Mouse (Mus musculus): ENCODE data around the gene Acer3. TPM values are rescaled to one million over a fixed set of nuclear protein-coding genes. Genes with fewer than 3 reads are reported as not detected.
A peak's percentile ranks its signal among the peaks of the same experiment; 100 is the strongest.

Acer3 gene
- polyA plus RNA-seq, 1 experiment from 2014 or later = 25.6 TPM

DNA sequence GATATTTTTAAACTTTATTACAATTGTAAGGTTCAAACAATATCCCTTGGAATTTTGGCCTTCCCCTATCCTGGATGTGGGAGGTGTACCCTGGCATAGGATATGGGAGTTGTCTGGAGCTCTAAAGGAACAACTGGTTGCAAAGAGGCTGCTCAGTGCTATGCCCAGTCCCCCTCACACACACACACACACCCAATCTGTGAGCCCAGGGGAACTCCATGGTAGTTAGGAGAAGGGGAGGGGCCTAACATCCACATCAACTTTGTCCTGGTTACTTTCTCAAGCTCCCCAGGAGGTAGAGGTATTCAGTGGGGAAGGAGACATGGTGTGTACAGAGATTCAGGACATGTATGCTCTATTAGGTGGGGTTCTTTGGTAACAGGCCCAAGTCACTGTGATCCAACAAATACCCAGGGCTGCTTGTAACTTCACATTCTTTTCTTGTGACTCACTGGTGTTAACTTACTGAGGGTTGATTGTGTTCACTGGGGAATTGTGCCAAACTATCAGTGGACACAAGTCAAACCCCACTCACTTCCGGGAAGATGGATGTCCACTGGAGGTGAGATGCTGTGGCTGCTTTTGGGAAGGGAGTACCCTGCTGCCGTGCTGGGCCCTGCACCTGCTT, 9.5 kb upstream of the Acer3 start:
- ATAC-seq (ENCODE audit: insufficient number of reproducible peaks, insufficient read depth, low FRiP score, low read depth) = no peak
- 56% methylated on average over 2 of the region's 2 CpGs for WGBS
- Histone ChIP-seq H3K27ac (ENCODE audit: low read length) (no peak overlapping the region), H3K9ac (replicated peaks; ENCODE audit: low read depth, low read length) (no peak overlapping the region), H3K4me1 (ENCODE audit: control insufficient read depth, insufficient read depth, low read length) (peaks cover 14% of the 10 kb centered on the region), H3K4me2 (replicated peaks; ENCODE audit: low read depth, low read length) (no peak overlapping the region), H3K9me3 (ENCODE audit: control insufficient read depth, low read depth, low read length) (no peaks in the 10 kb centered on the region), H3K36me3 (ENCODE audit: control insufficient read depth, insufficient read depth, low read length) (no peaks in the 10 kb centered on the region), H3K27me3 (ENCODE audit: control insufficient read depth, insufficient read depth, low read length) (no peaks in the 10 kb centered on the region), H3K4me3 (ENCODE audit: low read depth, low read length) (no peak overlapping the region)

DNA sequence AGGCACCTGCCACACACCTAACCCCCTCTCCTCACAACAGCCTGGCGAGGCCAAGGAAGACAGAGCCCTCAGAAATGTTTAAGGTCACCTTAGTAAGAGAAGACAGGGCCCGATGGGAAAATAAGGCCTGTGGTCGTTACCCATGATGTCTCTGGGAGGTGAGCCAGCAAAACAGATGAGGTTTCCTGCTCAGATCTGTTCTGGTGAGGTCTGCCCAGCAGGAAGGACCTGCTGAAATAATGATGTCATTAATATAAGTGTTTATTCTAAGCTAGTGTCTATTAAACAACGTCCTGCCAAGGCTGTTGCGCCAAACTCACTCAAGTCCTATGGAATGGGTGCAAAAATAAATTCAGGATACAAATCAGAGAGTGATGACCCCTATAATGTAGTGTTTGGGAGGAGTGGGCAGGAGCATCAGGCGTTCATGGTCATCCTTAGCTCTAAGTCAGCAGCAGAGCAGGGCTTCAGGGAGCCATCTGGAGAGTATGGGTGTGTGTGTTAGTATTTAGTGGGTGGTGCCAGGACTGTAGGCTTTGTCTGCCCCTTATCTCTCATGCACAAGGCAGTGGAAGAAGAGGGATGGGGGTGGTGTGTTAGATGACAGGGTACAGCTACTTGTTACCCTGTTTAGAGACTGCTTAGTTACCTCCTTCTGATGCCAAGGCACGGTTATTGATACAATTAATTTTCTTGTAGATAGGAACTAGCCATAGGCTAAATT, 8.8 kb upstream of the Acer3 start:
- H3K4me1 ChIP-seq (ENCODE audit: control insufficient read depth, insufficient read depth, low read length) = peaks cover 14% of the 10 kb centered on the region
- no peak overlapping the region for H3K4me3 ChIP-seq (ENCODE audit: low read depth, low read length)
- no peaks in the 10 kb centered on the region for H3K36me3 ChIP-seq (ENCODE audit: control insufficient read depth, insufficient read depth, low read length)
- 57% methylated on average over 7 of the region's 7 CpGs for WGBS
- no peaks in the 10 kb centered on the region for H3K9me3 ChIP-seq (ENCODE audit: control insufficient read depth, low read depth, low read length)
- no peak overlapping the region for H3K9ac ChIP-seq (replicated peaks; ENCODE audit: low read depth, low read length)
- H3K4me2 ChIP-seq (replicated peaks; ENCODE audit: low read depth, low read length) = no peak overlapping the region
- peak; percentile 76; the same call in 1 of the 2 replicates for ATAC-seq (ENCODE audit: insufficient number of reproducible peaks, insufficient read depth, low FRiP score, low read depth)
- no peaks in the 10 kb centered on the region for H3K27me3 ChIP-seq (ENCODE audit: control insufficient read depth, insufficient read depth, low read length)
- no peak overlapping the region for H3K27ac ChIP-seq (ENCODE audit: low read length)

DNA sequence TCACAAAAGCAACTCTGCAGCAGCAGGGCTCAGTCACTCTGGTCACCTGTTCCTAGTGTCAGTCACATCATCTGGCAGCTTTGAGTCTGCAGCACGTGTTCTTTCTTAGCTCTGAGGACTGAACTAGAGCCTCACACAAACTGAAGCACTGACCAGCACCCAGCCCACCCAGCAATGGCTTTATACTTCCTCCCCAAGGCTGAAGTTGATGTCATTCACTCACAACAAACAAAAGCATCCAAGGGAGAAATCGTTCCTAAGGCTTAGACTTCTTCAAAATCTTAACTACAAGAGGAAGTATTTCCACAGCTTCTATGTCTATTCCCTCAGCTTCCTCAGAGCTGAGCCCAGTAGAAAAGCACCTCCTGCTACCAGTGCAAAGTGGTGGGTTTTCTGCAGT, 7.3 kb upstream of the Acer3 start:
- Histone ChIP-seq H3K4me1 (ENCODE audit: control insufficient read depth, insufficient read depth, low read length) (peaks cover 14% of the 10 kb centered on the region), H3K27me3 (ENCODE audit: control insufficient read depth, insufficient read depth, low read length) (no peaks in the 10 kb centered on the region), H3K36me3 (ENCODE audit: control insufficient read depth, insufficient read depth, low read length) (no peaks in the 10 kb centered on the region), H3K9ac (replicated peaks; ENCODE audit: low read depth, low read length) (no peak overlapping the region), H3K4me2 (replicated peaks; ENCODE audit: low read depth, low read length) (no peak overlapping the region), H3K27ac (ENCODE audit: low read length) (no peak overlapping the region), H3K4me3 (ENCODE audit: low read depth, low read length) (no peak overlapping the region), H3K9me3 (ENCODE audit: control insufficient read depth, low read depth, low read length) (no peaks in the 10 kb centered on the region)
- ATAC-seq (ENCODE audit: insufficient number of reproducible peaks, insufficient read depth, low FRiP score, low read depth) = no peak
- WGBS = 55% methylated on average over 2 of the region's 2 CpGs

- WGBS = 79% methylated on average over 7 of the region's 7 CpGs
- Histone ChIP-seq H3K4me2 (replicated peaks; ENCODE audit: low read depth, low read length) (no peak overlapping the region), H3K27ac (ENCODE audit: low read length) (no peak overlapping the region), H3K4me3 (ENCODE audit: low read depth, low read length) (no peak overlapping the region), H3K9ac (replicated peaks; ENCODE audit: low read depth, low read length) (no peak overlapping the region), H3K9me3 (ENCODE audit: control insufficient read depth, low read depth, low read length) (no peaks in the 10 kb centered on the region), H3K27me3 (ENCODE audit: control insufficient read depth, insufficient read depth, low read length) (no peaks in the 10 kb centered on the region), H3K4me1 (ENCODE audit: control insufficient read depth, insufficient read depth, low read length) (0 out of 2 replicates have a peak, but pooled peaks cover 4% of the 10 kb centered on the region), H3K36me3 (ENCODE audit: control insufficient read depth, insufficient read depth, low read length) (no peaks in the 10 kb centered on the region)
- no peak for ATAC-seq (ENCODE audit: insufficient number of reproducible peaks, insufficient read depth, low FRiP score, low read depth)
Observed at GRCm38 (mm10) chr7:98326051-98326450, 5.0 kb upstream of the Acer3 start.

DNA sequence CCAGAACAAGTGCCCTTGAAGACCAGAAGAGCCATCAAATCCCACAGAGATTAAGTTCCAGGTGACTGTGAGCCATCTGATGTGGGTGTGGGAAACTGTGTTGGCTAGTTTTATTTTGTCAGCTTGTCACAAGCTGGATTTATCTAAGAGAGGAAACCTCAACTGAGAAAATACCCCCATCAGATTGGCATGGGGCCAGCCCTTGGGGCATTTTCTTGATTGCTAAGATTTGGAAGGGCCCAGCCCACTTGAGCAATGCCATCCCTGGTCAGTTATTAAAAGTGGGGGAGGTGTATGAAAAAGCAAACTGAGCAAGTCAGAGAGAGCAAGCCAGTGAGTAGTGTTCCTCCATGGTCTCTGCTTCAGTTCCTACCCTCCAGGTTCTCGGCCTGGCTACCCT, 3.2 kb upstream of the Acer3 start:
- Histone ChIP-seq H3K36me3 (ENCODE audit: control insufficient read depth, insufficient read depth, low read length) (no peaks in the 10 kb centered on the region), H3K9me3 (ENCODE audit: control insufficient read depth, low read depth, low read length) (no peaks in the 10 kb centered on the region), H3K4me3 (ENCODE audit: low read depth, low read length) (no peak overlapping the region), H3K4me1 (ENCODE audit: control insufficient read depth, insufficient read depth, low read length) (no peaks in the 10 kb centered on the region), H3K9ac (replicated peaks; ENCODE audit: low read depth, low read length) (no peak overlapping the region), H3K27ac (ENCODE audit: low read length) (no peak overlapping the region), H3K27me3 (ENCODE audit: control insufficient read depth, insufficient read depth, low read length) (no peaks in the 10 kb centered on the region), H3K4me2 (replicated peaks; ENCODE audit: low read depth, low read length) (no peak overlapping the region)
- no peak for ATAC-seq (ENCODE audit: insufficient number of reproducible peaks, insufficient read depth, low FRiP score, low read depth)
- 48% methylated on average over 1 of the region's 1 CpGs for WGBS

GRCm38 (mm10) chr7:98323288-98324019, 2.4 kb upstream of the Acer3 start:
- no peaks in the 10 kb centered on the region for H3K27me3 ChIP-seq (ENCODE audit: control insufficient read depth, insufficient read depth, low read length)

DNA sequence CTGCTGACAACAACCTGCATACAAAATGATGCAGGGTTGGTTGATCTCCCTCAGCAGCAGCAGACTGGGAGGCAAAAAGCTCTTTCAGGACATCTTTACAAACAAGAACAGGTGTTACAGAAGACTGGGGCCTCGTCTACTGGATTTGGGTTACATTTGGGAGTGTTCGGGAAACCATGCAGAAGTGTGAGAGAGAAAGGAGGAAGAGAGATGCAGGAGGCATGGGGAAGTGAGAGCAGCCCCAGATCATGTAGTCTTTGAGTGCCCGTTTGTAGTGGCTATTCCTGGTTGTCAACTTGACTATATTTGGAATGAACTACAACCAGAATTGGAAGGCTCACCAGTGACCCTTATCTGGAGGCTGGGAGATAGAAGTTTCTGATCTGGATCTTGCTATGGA, 1.4 kb upstream of the Acer3 start:
- Histone ChIP-seq H3K4me2 (replicated peaks; ENCODE audit: low read depth, low read length) (no peak overlapping the region), H3K9me3 (ENCODE audit: control insufficient read depth, low read depth, low read length) (no peaks in the 10 kb centered on the region), H3K4me3 (ENCODE audit: low read depth, low read length) (no peak overlapping the region), H3K27me3 (ENCODE audit: control insufficient read depth, insufficient read depth, low read length) (no peaks in the 10 kb centered on the region), H3K9ac (replicated peaks; ENCODE audit: low read depth, low read length) (no peak overlapping the region), H3K4me1 (ENCODE audit: control insufficient read depth, insufficient read depth, low read length) (no peaks in the 10 kb centered on the region), H3K27ac (ENCODE audit: low read length) (no peak overlapping the region), H3K36me3 (ENCODE audit: control insufficient read depth, insufficient read depth, low read length) (no peaks in the 10 kb centered on the region)
- WGBS = 71% methylated on average over 3 of the region's 3 CpGs
- ATAC-seq (ENCODE audit: insufficient number of reproducible peaks, insufficient read depth, low FRiP score, low read depth) = no peak

More at GRCm38 (mm10) chr7:98323288-98324019, 2.4 kb upstream of the Acer3 start:
- ATAC-seq (ENCODE audit: insufficient number of reproducible peaks, insufficient read depth, low FRiP score, low read depth) = no peak
- no peaks in the 10 kb centered on the region for H3K4me1 ChIP-seq (ENCODE audit: control insufficient read depth, insufficient read depth, low read length)
- H3K9me3 ChIP-seq (ENCODE audit: control insufficient read depth, low read depth, low read length) = no peaks in the 10 kb centered on the region
- WGBS = 42% methylated on average over 5 of the region's 5 CpGs
- no peaks in the 10 kb centered on the region for H3K36me3 ChIP-seq (ENCODE audit: control insufficient read depth, insufficient read depth, low read length)
- H3K9ac ChIP-seq (replicated peaks; ENCODE audit: low read depth, low read length) = no peak overlapping the region
- H3K4me2 ChIP-seq (replicated peaks; ENCODE audit: low read depth, low read length) = no peak overlapping the region
- H3K4me3 ChIP-seq (ENCODE audit: low read depth, low read length) = no peak overlapping the region
- no peak overlapping the region for H3K27ac ChIP-seq (ENCODE audit: low read length)

GRCm38 (mm10) chr7:98320006-98320556, 927 bp downstream of the Acer3 start:
- Histone ChIP-seq H3K4me2 (replicated peaks; ENCODE audit: low read depth, low read length) (no peak overlapping the region), H3K9me3 (ENCODE audit: control insufficient read depth, low read depth, low read length) (no peaks in the 10 kb centered on the region), H3K27me3 (ENCODE audit: control insufficient read depth, insufficient read depth, low read length) (no peaks in the 10 kb centered on the region), H3K36me3 (ENCODE audit: control insufficient read depth, insufficient read depth, low read length) (no peaks in the 10 kb centered on the region), H3K4me1 (ENCODE audit: control insufficient read depth, insufficient read depth, low read length) (no peaks in the 10 kb centered on the region), H3K4me3 (ENCODE audit: low read depth, low read length) (no peak overlapping the region), H3K27ac (ENCODE audit: low read length) (no peak overlapping the region), H3K9ac (replicated peaks; ENCODE audit: low read depth, low read length) (no peak overlapping the region)
- no peak for ATAC-seq (ENCODE audit: insufficient number of reproducible peaks, insufficient read depth, low FRiP score, low read depth)
- WGBS = 84% methylated on average over 7 of the region's 7 CpGs
